Mouse (Mus musculus) spleen, postnatal 36 days (tissue): ENCODE data around the gene Foxo6.

Source experiments
- DNase-seq, 2 experiments: peaks; one replicate each; pipeline ENCODE4 v3.0.0; 2022; ENCODE audit warnings: low spot score in 2 of 2, mixed read lengths in 1 of 2

Gene Foxo6

GRCm38 (mm10) chr4:120284187-120284586 lies 3.0 kb downstream of the Foxo6 start:
- no peak for DNase-seq

GRCm38 (mm10) chr4:120283141-120283540 lies 4.0 kb downstream of the Foxo6 start:
- peak; percentile 21 to 36 for DNase-seq

GRCm38 (mm10) chr4:120282568-120283091 lies 4.5 kb downstream of the Foxo6 start:
- no peak for DNase-seq

GRCm38 (mm10) chr4:120281011-120281410 lies 6.1 kb downstream of the Foxo6 start:
- no peak for DNase-seq

- no peak for DNase-seq
These were observed 6.7 kb downstream of the Foxo6 start for GRCm38 (mm10) chr4:120280432-120280831.

- DNase-seq: no peak
These were observed 9.8 kb downstream of the Foxo6 start for GRCm38 (mm10) chr4:120277255-120277928.

GRCm38 (mm10) chr4:120275487-120275886 lies 11.7 kb downstream of the Foxo6 start:
- DNase-seq: no peak

- no peak for DNase-seq
These were observed 13.6 kb downstream of the Foxo6 start for GRCm38 (mm10) chr4:120273594-120273993.

GRCm38 (mm10) chr4:120271886-120272580 lies 15.1 kb downstream of the Foxo6 start:
- DNase-seq: no peak

GRCm38 (mm10) chr4:120271208-120271607 lies 15.9 kb downstream of the Foxo6 start:
- DNase-seq: no peak

GRCm38 (mm10) chr4:120270937-120271199 lies 16.3 kb downstream of the Foxo6 start:
- no peak for DNase-seq

- DNase-seq: no peak
These were observed 16.8 kb downstream of the Foxo6 start for GRCm38 (mm10) chr4:120270148-120270936.

- DNase-seq: no peak
These were observed 17.7 kb downstream of the Foxo6 start for GRCm38 (mm10) chr4:120269426-120269825.

GRCm38 (mm10) chr4:120268214-120269061 lies 18.7 kb downstream of the Foxo6 start:
- DNase-seq: no peak

GRCm38 (mm10) chr4:120267683-120268082 lies 19.5 kb downstream of the Foxo6 start:
- no peak for DNase-seq

- DNase-seq: no peak
These were observed 20.0 kb downstream of the Foxo6 start for GRCm38 (mm10) chr4:120267136-120267535.

- no peak for DNase-seq
These were observed 23.0 kb downstream of the Foxo6 start for GRCm38 (mm10) chr4:120264105-120264504.

GRCm38 (mm10) chr4:120262726-120263125 lies 24.4 kb downstream of the Foxo6 start:
- DNase-seq: no peak

- no peak for DNase-seq
These were observed 24.9 kb downstream of the Foxo6 start for GRCm38 (mm10) chr4:120262206-120262605.

- no peak for DNase-seq
These were observed 27.6 kb downstream of the Foxo6 start for GRCm38 (mm10) chr4:120259356-120260181.

- DNase-seq: no peak
These were observed 38.3 kb downstream of the Foxo6 start for GRCm38 (mm10) chr4:120248800-120249261.
